Mouse (Mus musculus) kidney, adult 2 months (tissue): ENCODE results near the gene Hsf4.

Experiments used
- CTCF ChIP-seq: fragments of 200-500 bp; conservative IDR thresholded peaks from 2 replicates; pipeline ENCODE4 v1.5.1; 2011; ENCODE audit warnings: low read depth, mild to moderate bottlenecking, control low read depth, low read length, moderate library complexity, mixed read lengths; ENCODE audit not compliant: insufficient read depth, insufficient read length
- POLR2A ChIP-seq: fragments of 200-500 bp; IDR thresholded peaks from one replicate; pipeline ENCODE4 v1.6.1; 2011; ENCODE audit warnings: low read depth, low read length, control low read depth

- no peak for TF ChIP-seq CTCF
- no peak for TF ChIP-seq POLR2A
Measured at GRCm38 (mm10) chr8:105295895-105296573, 26.4 kb downstream of the Hsf4 start, which contains the start of gene Exoc3l.
